Mouse (Mus musculus) spleen, adult 12 weeks (tissue): ENCODE results near the gene Gabrb2.

ENCODE experiments used
- DNase-seq: peaks from one replicate; pipeline ENCODE4 v3.0.0; 2022; ENCODE audit warnings: low spot score

Gene Gabrb2

DNA sequence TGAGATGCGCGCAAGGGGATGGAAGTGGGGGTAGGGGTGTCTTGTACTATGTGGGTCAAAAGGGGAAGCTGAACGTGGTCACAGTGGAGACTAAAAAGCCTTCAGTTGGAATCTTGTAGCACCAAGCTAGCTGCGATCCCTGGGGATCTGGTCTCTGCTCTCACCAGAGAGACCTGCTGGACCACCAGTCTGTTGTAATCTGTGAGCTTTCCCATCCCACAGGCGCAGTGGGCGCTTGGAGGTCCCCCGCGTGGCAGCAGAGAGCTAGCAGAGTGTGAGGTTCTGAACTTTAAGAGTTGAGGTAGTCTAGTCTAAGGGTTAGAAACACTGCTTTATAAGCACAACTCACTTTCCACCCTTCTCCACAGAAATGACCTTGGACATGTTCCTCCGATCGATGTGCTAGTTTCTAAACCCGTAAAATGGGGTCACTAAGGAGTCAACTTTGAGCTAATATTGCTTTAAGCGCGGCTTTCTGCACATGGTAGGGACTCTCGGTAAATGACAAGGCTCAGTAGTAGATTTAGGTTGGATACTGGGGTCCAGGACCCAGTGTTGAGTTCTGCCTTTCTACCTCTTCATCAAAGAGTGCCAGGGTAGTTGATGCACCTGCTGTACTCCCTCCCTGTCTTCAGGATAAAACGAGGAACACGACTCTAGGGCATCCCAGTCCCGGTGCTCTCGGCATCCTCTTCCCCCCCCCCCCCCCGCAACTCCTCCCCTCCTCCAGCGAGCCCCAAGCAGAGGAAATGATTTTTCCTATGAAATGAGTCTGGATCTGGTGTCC, at the start of gene Gabrb2:
Gene Gabrb2 (plus strand): TSS at position 762 of the 787 bp plus-strand sequence.
- DNase-seq = no peak

DNA sequence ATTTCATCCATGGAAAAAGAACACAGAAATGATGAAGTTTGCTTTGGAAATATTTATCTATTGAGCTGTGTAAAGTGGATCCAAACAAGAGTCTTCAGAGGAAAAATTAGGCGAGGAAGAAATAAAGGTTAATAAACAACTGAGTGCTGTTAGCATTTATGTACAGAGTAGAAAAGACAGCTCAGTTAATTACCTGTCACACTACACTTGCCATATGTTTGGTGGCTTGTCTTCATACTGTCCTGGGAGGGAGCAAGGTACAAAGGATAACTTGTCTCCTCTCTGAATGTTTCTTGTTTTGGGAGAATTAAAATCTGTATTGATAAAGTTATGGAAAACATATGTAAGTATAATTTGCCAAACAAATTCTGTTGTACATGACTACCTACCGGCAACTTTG, 40.6 kb upstream of the Gabrb2 start:
- DNase-seq = no peak

DNA sequence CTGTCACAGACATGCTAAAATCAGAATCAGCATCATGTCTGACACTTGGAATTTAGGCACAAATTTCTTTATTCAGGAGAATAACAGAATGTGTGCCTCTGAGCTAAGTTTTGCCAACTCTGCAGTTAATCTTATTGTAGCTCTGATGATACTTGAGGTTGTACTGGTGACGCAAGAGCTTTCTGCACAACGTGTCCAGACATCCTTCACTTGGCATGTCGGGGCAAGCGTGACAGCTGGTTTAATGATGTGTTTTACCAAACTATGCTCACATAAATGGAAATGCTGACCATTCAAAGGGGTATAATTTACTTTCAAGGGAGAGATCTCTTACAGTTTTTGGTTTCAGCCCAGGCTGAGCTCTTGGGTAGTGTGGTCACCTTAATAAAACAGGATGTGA, 33.1 kb upstream of the Gabrb2 start:
- DNase-seq = no peak

DNA sequence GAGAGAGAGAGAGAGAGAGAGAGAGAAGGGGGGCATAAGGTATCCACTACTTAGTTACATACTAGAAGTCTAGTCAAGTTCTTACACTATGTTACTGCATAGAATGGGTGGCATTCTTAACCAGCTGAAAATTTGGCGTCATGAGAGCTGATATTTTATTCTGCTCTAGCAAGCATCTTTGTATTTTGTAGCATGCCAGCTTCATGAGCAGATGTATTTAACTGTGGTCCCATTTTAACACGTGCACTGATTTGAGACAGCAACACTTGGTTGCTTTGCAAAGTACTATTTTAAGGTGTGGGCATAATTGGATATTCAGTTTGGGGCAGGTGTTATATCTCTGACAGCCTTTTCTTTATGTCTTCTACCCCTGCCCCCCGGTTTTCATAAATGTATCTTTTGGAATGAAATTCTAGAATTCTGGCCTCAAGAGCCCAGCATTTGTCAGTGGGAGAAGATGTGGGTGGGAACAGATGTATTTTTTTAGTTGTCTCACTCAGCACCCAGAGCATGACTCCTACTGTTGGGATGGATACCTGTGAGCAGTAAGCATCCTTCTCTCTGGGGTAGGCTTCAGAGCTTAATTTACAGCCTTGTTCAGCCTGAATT, 28.8 kb upstream of the Gabrb2 start:
- no peak for DNase-seq

DNA sequence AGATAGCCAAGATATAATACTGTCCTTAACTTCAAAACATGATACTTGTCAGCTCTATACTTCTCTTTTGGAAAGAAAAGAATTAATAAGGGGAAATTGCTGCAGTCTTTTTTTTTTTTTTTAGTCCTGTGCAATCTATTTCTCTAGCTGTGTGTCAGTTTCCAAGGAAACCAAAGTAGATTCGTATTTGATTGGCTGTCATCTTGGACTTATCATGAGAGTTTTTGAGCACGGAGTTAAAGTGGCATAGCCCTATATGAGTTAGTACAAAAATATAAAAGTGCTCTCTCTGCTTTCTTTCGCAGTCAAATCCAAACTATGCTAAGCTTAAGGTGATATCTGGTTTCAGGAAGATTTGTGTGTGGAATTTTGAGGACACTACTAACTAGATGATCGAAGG, 26.1 kb upstream of the Gabrb2 start:
- DNase-seq = no peak

DNA sequence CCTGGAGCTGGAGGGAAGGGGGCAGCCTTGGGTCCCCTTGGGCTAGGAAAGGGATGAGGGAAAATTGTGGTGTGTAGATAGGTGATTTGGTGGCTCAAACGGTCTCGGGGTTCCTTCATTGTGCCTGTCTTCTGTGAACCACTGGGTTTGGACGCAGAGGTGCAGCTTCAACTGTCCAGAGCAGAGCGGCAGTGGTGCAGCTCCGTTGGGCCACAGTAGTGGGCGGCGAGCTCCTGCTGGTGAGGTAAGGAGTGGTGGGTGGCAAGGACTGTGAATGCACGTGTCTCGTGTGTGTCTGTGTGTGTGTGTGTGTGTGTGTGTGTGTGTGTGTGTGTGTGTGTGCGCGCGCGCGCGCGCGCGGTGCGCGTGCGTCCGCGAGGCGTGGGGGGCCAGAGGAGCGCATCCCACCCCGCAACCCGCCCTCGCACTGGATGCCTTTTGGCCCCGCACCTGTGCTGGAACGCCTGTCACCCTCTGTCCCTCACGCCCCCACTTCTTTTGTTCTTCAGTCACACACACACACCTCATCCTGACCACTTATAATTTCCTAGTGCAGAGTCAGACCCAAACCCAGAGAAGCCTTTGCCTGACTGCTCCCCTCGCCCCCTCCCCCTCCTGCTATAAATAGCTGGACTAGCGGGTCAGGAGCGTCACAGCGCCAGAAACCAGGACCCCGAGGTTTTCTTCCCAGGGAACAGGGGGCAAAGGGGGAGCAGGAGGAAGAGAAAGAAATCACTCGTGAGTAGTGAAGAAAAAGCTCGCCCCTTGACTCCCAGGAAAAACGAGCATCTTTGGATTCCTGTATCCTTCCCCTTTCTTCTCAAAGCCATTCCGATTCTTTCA, 455 bp downstream of the Gabrb2 start:
- no peak for DNase-seq

DNA sequence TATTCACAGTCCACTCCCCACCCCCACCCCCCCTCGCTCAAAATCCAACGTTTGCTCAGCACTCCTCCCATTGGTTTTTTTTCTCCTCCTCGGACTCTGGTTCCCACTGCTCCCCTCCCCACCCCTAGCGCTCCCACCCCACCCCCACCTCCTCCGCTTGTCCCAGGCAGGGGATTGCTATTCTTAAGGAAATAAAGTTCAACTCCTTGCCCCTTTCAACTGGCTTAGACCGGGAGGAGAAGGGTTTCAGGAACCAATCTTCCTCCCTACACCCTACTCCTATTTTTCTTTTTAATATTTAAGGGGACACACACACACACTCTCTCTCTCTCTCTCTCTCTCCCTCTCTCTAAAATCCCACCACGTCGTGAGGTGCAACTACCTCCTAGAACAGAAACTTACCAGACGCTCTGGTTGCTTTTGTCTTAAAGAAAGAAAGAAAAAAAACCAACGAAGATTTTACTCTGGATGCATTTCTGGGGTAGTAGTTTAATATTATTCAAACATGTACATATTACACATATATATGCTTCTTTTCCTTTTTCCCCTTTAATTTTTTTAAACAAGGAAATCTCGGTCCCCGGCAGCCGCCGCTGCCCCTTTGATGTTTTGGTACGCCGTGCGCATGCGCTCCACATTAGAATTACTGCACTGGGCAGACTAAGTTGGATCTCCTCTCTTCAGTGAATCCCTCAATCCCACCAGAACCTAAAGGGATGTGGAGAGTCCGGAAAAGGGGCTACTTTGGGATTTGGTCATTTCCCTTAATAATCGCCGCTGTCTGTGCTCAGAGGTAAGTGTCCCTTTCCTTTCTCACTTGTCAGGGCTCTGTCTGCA, 1.3 kb downstream of the Gabrb2 start:
- no peak for DNase-seq

DNA sequence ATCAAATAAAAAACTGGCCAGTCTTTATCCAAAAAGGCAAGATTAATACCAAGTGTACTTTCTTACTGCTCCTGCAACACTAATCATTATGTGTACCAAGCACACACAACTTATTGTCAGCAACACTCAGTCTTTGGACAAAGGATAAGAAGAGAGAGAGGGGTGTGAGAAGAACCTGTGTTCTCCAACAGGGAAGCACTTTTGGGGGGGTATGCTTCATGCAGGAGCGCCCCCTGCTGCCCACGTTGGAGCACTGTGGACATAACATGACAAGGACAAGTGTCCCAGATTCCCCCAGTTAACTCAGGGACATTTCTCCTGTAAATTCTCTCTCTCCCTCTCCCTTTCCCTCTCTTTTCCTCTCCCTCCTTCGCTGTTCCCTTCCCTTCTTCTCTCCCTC, 3.7 kb downstream of the Gabrb2 start:
- no peak for DNase-seq

DNA sequence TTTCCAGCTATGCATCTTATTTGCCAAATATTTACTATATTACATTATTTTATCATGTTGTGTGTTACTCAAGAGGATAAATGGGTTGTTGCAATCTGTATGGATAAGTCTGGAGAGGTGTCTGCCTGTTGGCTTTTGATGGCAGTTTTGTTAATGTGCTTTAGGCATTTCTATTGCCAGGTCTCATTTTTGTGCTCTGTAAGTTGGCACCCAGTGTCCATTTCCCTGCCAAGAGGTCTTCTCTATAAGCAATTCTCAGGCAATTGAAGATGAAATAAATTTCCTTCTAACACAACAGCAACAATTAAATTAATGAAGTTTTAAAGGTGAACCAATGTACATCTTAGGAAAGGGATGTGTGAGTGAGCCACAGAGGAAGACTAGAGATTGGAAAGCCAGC, 11.9 kb downstream of the Gabrb2 start:
- no peak for DNase-seq

DNA sequence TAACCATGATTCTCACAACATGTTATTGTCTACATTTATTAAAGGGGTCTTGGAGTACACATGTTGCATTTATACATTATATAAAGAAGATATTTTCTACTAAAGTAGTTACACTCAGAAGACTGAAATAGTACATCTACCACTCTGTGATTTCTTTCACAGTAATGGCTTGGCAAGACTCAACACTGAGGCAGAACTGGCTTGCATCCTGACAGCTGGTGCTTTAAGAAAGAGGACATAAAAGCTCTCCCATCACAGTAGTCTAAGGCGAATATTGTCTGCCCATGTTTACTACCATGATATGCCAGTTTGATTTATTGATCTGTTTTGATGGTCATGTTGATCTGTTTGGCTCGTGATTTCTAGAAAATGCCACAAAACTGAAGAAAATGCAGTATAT, 19.4 kb downstream of the Gabrb2 start:
- no peak for DNase-seq

DNA sequence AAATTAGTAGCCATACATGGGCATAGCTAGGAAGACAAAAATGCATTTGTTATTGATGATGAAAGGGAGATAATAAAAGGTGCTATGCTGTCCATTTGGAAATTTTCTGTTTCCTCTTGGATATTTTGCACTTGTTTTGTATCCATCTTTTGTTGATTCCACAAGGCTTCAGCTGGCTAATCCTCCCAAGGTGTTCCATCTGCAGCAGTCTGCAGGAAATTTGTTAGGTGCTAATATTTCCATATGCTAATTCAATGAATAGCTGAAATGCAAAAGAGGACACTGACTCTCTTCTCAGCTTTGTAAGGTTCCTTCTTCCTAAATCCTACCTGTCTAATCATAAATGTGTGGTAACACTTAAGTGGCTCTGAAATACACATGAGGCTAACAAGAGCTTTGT, 24.1 kb downstream of the Gabrb2 start:
- no peak for DNase-seq

DNA sequence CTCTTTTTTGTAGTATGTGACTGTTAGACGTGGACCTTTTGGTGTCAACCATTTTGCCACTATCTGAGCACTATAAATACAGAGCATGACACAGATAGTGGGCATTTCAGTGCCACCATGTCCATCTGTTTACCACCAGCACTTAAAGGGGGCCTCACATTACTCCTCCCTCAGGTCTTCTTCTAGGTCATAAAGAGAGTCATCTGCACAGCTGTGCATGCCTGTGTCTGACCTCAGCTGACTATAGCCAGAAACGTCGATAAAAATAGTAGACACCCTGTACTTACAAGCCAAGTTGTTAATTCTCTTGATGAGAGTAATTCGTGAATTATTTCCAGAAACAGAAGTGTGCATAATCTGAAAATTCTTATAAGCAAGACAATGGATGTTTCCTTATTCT, 29.4 kb downstream of the Gabrb2 start:
- DNase-seq = no peak

DNA sequence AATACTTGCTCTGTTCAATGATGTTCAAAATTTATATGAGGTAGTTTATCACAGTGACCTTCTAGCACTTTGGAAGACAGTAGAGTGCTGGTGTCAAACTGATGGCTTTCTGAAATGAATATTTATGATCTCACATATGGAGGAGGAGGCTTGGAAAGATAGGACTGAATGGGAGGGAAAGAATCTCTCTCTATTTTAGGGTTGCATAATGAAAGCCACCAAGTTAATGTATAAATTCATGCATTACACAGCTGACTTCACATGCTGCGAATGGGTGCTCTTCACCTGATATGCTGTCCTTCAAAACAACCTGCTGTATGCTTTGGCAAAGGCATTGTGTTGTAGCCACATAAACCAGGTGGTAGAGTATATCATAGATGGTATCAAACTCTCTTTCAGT, 44.6 kb downstream of the Gabrb2 start:
- DNase-seq = no peak

DNA sequence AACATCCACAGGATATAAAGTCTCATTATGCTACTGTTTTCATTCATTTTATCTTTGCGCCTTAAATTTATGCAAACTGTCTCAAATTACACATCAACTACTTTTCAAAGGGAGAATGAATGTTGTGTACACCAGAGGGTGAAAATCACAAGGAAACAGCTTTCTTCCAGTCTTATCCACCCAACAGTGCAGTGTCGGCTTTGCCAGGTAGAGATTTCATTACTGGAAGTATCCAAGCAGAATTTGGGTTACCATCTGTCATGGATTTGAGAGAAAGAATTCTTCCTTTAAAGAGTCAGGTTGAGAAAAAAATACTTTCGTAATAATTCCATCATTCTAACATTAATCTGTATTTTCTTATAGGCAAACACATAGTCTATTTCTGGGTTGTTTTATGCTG, 48.8 kb downstream of the Gabrb2 start:
- no peak for DNase-seq

DNA sequence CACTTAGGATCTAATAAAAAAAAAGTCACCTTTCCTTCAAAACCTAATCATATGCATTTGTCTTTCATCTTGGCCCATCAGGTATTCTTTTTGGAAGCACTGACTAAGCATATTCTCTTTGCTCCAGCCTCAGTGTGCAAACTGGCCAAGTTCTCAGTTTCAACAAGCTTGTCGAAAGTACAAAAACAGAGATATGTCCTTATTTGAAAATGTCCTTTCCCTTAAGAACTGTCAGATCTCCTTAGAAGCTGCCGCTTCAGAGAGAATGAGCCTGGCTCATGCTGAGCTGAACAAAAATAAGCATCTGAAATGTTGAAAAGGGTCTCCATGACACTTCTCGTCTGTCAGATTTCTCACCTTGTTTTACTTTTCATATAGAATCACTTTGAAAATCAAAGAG, 55.0 kb downstream of the Gabrb2 start:
- DNase-seq = no peak

DNA sequence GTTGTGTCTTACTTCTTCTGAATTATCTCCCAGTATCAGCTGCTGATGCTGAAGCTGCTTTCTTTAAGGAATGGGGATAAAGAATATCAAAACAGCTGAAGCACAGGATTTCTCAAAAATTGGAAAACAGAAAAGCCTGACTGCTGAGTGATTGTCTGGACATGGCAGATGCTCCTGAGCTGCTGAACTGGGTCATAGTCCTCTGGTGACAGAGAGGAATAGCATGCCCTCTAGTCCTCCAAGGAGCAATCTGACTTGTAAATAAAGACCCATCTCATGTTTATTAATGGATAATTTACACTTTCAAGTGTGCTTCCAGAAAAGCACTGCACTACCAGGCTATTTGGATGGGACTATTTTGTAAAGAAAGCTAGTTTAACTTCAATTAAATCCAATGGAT, 68.1 kb downstream of the Gabrb2 start:
- no peak for DNase-seq

DNA sequence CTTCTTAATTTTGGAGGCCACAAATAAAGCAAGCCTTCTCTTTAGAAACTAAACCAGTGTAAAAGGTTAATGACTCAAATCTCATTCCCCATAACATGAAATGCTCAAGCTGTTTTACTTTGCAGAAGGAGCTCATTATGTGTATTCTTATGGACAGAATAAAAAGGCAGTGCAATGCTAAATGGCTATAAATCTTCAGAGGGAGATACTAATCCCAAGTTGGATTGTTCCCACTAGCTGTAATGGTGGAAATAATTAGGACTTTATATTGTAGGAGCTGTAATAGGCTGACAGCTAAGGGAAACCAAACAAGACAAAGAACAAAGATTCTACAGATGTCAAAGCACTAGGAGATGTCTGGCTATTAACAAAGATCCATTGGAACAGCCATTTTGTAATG, 81.6 kb downstream of the Gabrb2 start:
- DNase-seq = no peak

DNA sequence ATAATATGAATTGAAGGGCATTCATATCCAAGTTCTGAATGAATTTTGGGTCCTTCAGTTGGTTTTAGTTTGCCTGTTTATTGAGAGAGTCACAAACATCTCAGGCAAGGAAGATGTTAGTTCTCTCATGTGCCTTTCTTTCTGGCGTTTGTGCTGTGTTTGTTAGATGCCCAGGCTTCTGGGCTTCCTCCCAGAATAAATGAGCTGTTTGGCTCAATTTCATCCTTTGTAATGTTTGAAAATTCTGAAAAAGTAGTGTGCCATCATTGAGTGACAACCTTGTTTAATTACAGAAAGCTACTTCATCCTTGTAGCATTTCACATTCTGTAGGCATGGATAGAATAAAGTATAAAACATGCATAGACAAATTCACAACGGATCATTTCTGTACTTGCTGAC, 85.9 kb downstream of the Gabrb2 start:
- DNase-seq = no peak

DNA sequence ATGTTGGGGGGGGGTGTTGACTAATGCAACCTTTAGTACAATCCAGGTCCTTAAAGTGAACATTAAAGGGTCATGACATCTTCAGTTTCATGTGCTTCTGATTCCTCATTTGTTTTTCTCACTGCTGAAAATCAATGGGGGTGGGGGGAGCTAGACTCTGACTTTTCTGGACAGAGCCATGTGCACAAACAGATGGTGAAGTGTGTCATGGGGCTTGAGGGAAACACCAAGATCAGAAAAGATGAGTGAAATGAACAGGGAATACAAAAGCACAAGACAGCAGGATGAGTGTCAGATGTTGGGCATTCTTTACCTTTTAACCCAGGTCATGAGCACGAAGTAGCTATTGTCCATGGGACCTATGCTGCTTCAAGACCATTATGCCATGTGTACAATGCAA, 86.4 kb downstream of the Gabrb2 start:
- DNase-seq = no peak

DNA sequence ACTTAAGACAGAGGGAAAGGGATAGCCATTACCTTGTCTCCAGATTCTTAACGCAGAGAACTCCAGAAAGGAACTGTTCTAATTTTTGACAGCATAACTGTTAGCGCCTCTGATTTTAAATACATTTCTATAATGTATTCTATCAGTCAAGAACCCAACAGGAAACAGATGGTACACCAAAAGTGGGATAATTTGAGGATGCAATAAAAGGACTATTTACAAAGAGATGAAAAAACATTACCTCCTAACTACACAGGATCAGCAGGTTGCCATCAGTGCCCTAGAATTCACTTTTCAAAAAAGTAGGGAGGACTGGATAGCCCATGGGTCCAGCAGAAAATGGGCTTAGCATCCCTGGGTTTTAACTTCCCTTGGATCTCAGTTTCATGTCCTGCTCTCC, 102.4 kb downstream of the Gabrb2 start:
- DNase-seq = no peak

DNA sequence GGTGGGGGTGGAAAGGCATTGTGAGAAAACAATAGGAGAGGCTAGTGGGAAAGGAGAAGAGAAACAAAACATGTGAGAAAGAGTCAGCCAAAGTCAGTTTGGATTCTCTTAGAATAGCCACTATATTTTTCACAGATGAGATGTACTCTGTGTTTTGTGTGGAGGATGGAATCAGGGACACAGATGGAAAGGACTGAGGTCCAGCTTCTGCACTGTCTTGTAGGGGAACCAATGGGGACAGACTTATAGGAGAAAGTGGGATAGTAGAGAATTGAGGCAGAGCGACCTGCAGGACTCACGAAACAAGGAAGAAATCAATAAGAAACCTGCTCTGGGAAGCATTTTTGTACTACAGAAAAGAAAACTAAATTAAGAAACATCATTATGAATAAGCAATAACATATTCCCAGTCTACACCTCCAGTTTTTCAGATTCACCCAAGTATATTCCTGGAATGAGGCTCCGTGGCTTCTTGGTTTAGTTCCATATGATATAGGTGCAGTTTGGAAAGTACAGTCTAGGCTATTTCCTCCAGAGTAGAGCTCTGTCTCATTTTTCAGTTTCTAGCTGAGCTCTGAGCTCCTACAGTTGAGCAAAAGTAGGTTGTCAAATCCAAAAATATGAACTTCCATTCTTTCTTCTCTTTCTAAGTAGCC, 108.8 kb downstream of the Gabrb2 start:
- no peak for DNase-seq

DNA sequence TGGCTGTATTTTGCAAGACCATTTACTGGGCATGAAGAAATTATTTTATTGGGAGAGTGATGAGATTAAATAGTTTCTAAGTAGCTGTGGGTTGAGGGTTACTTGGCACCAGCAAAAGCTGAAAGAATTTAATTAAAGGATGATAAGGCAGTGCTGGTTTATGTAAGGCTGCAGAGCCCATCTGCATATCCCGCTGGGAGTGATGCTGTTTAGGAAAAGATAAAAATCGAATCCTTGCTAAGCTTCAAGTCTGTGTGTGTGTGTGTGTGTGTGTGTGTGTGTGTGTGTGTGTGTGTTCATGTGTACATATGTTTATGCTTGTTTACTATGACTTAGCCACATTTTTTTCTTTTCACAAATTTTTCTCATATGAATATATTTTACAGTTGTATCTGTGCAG, 113.0 kb downstream of the Gabrb2 start:
- DNase-seq = no peak
